Mouse (Mus musculus) lung, embryonic 14.5 days (tissue): ENCODE measurements around the gene Gm28305. TPM values are rescaled to one million over a fixed set of nuclear protein-coding genes. Genes with fewer than 3 reads are reported as not detected.
A peak's percentile ranks its signal among the peaks of the same experiment; 100 is the strongest.

ENCODE experiments used
- ATAC-seq: fragments of 200-750 bp; cut with Nextera tagmentation; 2 replicates; pipeline ENCODE4 v1.8.0; 2017; ENCODE audit warnings: mild to moderate bottlenecking, moderate TSS enrichment, moderate library complexity; ENCODE audit not compliant: insufficient read depth
- DNase-seq: peaks from one replicate; pipeline ENCODE4 v3.0.0-alpha.2; 2015
- H3K27ac ChIP-seq: fragments of 300-500 bp; sonication (generic); 2 replicates; pipeline ENCODE4 v1.5.1; 2014; ENCODE audit warnings: low read depth, mild to moderate bottlenecking, moderate library complexity
- H3K27me3 ChIP-seq: fragments of 300-500 bp; sonication (generic); 2 replicates; pipeline ENCODE4 v1.6.1; 2014; ENCODE audit warnings: low read length, control low read depth; ENCODE audit not compliant: insufficient read depth
- H3K36me3 ChIP-seq: fragments of 300-500 bp; sonication (generic); 2 replicates; pipeline ENCODE4 v1.6.1; 2014; ENCODE audit warnings: control low read depth; ENCODE audit not compliant: insufficient read depth
- H3K4me1 ChIP-seq: fragments of 300-500 bp; sonication (generic); 2 replicates; pipeline ENCODE4 v1.6.1; 2014; ENCODE audit warnings: antibody characterized with exemption, control low read depth; ENCODE audit not compliant: insufficient read depth
- H3K4me2 ChIP-seq: fragments of 300-500 bp; sonication (generic); 2 replicates; pipeline ENCODE4 v1.6.1; 2014; ENCODE audit warnings: mild to moderate bottlenecking
- H3K4me3 ChIP-seq: fragments of 300-500 bp; sonication (generic); 2 replicates; pipeline ENCODE4 v1.5.1; 2014; ENCODE audit warnings: low read depth, low read length
- H3K9ac ChIP-seq: fragments of 300-500 bp; sonication (generic); 2 replicates; pipeline ENCODE4 v1.6.1; 2014
- H3K9me3 ChIP-seq: fragments of 300-500 bp; sonication (generic); 2 replicates; pipeline ENCODE4 v1.6.1; 2016; ENCODE audit warnings: low read depth, low read length, control low read depth
- CTCF ChIP-seq: IDR thresholded peaks from 2 replicates; pipeline ENCODE4 v1.5.1; 2016; ENCODE audit warnings: antibody characterized with exemption, low read depth
- WGBS: fragments of 180-500 bp; shearing (Covaris S2); extraction: QIAGEN DNeasy Blood & Tissue Kit; methylation state at CpG from one replicate; pipeline ENCODE4 v1.1.7; 2014; 5-methylcytosine and 5-hydroxymethylcytosine counted together
- polyA plus RNA-seq: library from polyadenylated mRNA; unstranded; fragments of >200 nt; fragmentation: Nextera tagmentation; extraction: Ambion mirVana; gene quantifications from 2 replicates; pipeline ENCODE4 v1.2.1, GENCODE M21; 2014

Gm28305 gene
- not detected in 2 replicates for polyA plus RNA-seq

DNA sequence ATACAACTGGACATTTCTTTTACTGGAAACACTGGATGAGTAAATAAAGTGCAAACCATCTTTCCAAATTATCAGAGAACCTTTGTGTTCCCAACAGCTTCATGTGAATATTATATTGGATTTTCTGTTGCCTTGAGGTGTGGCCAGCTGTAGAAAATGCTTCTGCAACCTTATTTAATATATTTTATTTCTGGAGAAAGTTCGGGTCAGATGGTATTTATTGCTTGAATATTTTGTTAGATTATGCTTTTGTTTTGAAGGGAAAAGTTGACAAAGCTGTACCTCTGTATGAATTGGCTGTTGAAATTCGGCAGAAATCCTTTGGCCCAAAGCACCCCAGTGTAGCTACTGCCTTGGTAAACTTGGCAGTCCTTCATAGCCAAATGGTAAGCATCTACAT lies at the start of gene Gm28305:
Gene Gm28305, plus strand, starts transcription at position 301 of the 400 bp plus-strand sequence.
- ATAC-seq (no peak), DNase-seq (no peak)
- Histone ChIP-seq H3K27ac (no peak within 1 kb of the TSS), H3K4me3 (no peak within 1 kb of the TSS), H3K9ac (no peak within 1 kb of the TSS), H3K4me1 (no peaks in the 10 kb centered on the region), H3K27me3 (no peaks in the 10 kb centered on the region), H3K4me2 (no peak within 1 kb of the TSS), H3K36me3 (peaks cover 34% of the 10 kb centered on the region), H3K9me3 (no peaks in the 10 kb centered on the region)
- 58% methylated on average over 2 of the region's 2 CpGs for WGBS
- TF ChIP-seq CTCF, result no peak

- WGBS, result 3% methylated on average over 2 of the region's 2 CpGs
- Histone ChIP-seq H3K4me1 (no peaks in the 10 kb centered on the region), H3K4me3 (no peak overlapping the region), H3K9me3 (no peaks in the 10 kb centered on the region), H3K27me3 (no peaks in the 10 kb centered on the region), H3K4me2 (no peak overlapping the region), H3K9ac (no peak overlapping the region), H3K27ac (no peak overlapping the region), H3K36me3 (no peaks in the 10 kb centered on the region)
- no peak for ATAC-seq
- DNase-seq, result peak; percentile 88
- TF ChIP-seq CTCF, result peak; percentile 65
Observed at GRCm38 (mm10) chr9:103996496-103996895, 44.0 kb upstream of the Gm28305 start.

DNA sequence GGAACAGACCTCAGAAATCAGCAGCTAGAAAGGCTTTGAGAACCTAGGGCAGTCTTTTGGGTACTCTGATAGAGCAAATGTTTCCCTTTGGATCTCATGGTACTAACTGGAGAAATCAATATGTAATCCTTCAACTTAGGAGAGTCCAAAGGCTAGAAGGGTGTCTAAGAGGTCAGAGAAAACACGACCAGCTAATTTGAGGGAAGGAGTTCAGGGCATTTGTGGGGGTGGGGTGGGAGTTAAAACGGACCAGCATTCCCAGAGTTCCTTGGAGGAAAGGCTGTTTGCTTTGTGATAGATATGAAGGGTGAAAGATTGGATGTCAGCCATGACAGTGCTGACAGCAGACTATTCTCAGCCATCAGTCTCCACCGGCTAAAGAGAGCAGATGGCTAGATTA lies 39.9 kb upstream of the Gm28305 start:
- Histone ChIP-seq H3K4me3 (no peak overlapping the region), H3K27ac (no peak overlapping the region), H3K27me3 (no peaks in the 10 kb centered on the region), H3K9ac (no peak overlapping the region), H3K36me3 (no peaks in the 10 kb centered on the region), H3K4me2 (no peak overlapping the region), H3K9me3 (no peaks in the 10 kb centered on the region), H3K4me1 (no peaks in the 10 kb centered on the region; the same call in 1 of the 2 replicates)
- DNase-seq (no peak), ATAC-seq (no peak)
- WGBS, result 23% methylated on average over 3 of the region's 3 CpGs
- TF ChIP-seq CTCF, result no peak

GRCm38 (mm10) chr9:104001921-104002859 lies 38.3 kb upstream of the Gm28305 start, which contains the start of gene Nphp3:
Gene Nphp3 (plus strand): TSS chr9:104002544.
- DNase-seq, result peak; percentile 100
- peak; percentile 33 for TF ChIP-seq CTCF
- WGBS, result under 1% methylated on average over 55 of the region's 55 CpGs

DNA sequence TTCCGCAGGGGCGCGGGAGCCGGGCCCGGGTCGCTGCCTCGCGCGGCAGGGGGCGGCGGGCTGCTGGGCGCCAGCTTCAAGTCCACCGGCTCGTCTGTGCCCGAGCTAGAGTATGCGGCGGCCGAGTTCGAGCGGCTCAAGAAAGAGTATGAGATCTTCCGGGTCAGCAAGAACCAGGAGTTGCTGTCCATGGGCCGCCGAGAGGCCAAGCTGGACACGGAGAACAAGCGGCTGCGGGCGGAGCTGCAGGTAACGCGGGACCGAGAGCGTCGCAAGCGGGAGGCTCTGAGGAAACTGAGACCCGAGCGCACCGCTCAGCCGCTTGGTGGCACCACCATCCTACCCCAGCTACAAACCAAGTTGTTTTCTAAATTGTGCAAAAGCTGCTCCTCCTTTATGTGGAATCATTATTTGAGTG lies 37.5 kb upstream of the Gm28305 start:
- ATAC-seq (peak; percentile 58), DNase-seq (peak; percentile 89)
- no peaks in the 10 kb centered on the region for H3K9me3 ChIP-seq
- H3K4me3 ChIP-seq, result peak overlapping the region; percentile 70
- no peaks in the 10 kb centered on the region; the same call in 1 of the 2 replicates for H3K4me1 ChIP-seq
- peak overlapping the region; percentile 88 for H3K27ac ChIP-seq
- WGBS, result under 1% methylated on average over 37 of the region's 37 CpGs
- peaks cover 4% of the 10 kb centered on the region; the same call in 1 of the 2 replicates for H3K36me3 ChIP-seq
- H3K4me2 ChIP-seq, result peak overlapping the region; percentile 66
- peak; percentile 73 for TF ChIP-seq CTCF
- H3K9ac ChIP-seq, result peak overlapping the region; percentile 69
- H3K27me3 ChIP-seq, result no peaks in the 10 kb centered on the region

More at GRCm38 (mm10) chr9:104001921-104002859, 38.3 kb upstream of the Gm28305 start, which contains the start of gene Nphp3:
- H3K9ac ChIP-seq, result peak within 1 kb of the TSS; percentile 69
- peak; percentile 97 for ATAC-seq
- H3K4me3 ChIP-seq, result peak within 1 kb of the TSS; percentile 70
- H3K4me2 ChIP-seq, result peak within 1 kb of the TSS; percentile 66
- peak within 1 kb of the TSS; percentile 88 for H3K27ac ChIP-seq
- H3K27me3 ChIP-seq, result no peaks in the 10 kb centered on the region
- H3K9me3 ChIP-seq, result no peaks in the 10 kb centered on the region
- H3K36me3 ChIP-seq, result 0 out of 2 replicates have a peak, but pooled peaks cover 4% of the 10 kb centered on the region
- no peaks in the 10 kb centered on the region; the same call in 1 of the 2 replicates for H3K4me1 ChIP-seq

DNA sequence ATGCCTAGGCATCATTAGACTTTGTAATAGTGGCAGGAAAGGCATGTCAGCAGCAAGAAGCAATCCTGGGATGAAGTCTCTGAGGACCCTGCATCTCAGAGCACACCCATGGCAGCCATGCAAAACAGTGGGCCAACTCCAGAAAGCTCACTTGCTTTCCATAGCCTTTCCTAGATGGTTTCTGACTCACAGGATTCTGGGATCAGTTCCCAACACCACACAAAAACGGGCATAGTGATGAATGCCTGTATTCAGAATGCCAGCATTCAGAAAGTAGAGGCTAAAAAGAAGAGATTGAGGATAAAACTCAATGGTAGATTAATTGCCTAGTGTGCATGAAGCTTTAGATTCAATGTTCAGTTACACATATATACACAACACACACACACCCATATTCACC lies 25.9 kb upstream of the Gm28305 start:
- Histone ChIP-seq H3K9me3 (no peaks in the 10 kb centered on the region), H3K36me3 (peaks cover 44% of the 10 kb centered on the region), H3K9ac (no peak overlapping the region), H3K27me3 (no peaks in the 10 kb centered on the region), H3K4me3 (no peak overlapping the region), H3K4me1 (no peaks in the 10 kb centered on the region), H3K4me2 (no peak overlapping the region), H3K27ac (no peak overlapping the region)
- no peak for TF ChIP-seq CTCF
- WGBS, result 79% methylated on average over 1 of the region's 1 CpGs
- ATAC-seq (no peak), DNase-seq (no peak)

DNA sequence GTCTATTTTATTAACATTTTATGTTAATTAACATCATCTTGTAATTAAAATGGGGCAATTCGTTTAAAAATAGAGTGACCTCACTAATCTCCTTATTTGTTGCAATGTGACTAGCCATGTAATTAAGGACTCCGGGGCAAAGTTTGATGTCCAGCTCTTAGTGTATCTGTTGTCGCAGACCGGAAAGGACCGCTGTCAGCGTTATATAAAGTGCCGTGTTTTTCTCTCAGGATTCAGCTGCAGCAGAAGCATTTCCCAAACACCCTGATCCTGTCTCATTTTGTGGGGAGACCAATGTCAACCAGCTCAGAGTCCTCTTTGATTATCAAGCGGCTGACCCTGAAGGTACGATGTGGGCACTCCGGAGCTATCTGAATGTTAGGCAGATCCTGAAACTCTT lies 19.4 kb upstream of the Gm28305 start:
- Histone ChIP-seq H3K36me3 (peaks cover 64% of the 10 kb centered on the region), H3K9me3 (no peaks in the 10 kb centered on the region), H3K27me3 (no peaks in the 10 kb centered on the region), H3K9ac (no peak overlapping the region), H3K4me1 (no peaks in the 10 kb centered on the region), H3K4me2 (no peak overlapping the region), H3K27ac (no peak overlapping the region), H3K4me3 (no peak overlapping the region)
- ATAC-seq (no peak), DNase-seq (no peak)
- TF ChIP-seq CTCF, result no peak
- WGBS, result 88% methylated on average over 10 of the region's 10 CpGs
